Mouse (Mus musculus) CD4-positive, CD25-positive, alpha-beta regulatory T cell, adult 9 weeks (primary cell): ENCODE measurements around the gene Mettl25. TPM values are rescaled to one million over a fixed set of nuclear protein-coding genes. Genes with fewer than 3 reads are reported as not detected.

Source experiments
- polyA plus RNA-seq: library from polyadenylated mRNA; unstranded; fragments of 100-300 nt; shearing (Covaris generic); gene quantifications from one replicate; pipeline ENCODE4 v1.2.1, GENCODE M21; 2017

Mettl25 gene
- polyA plus RNA-seq, result 10.0 TPM

DNA sequence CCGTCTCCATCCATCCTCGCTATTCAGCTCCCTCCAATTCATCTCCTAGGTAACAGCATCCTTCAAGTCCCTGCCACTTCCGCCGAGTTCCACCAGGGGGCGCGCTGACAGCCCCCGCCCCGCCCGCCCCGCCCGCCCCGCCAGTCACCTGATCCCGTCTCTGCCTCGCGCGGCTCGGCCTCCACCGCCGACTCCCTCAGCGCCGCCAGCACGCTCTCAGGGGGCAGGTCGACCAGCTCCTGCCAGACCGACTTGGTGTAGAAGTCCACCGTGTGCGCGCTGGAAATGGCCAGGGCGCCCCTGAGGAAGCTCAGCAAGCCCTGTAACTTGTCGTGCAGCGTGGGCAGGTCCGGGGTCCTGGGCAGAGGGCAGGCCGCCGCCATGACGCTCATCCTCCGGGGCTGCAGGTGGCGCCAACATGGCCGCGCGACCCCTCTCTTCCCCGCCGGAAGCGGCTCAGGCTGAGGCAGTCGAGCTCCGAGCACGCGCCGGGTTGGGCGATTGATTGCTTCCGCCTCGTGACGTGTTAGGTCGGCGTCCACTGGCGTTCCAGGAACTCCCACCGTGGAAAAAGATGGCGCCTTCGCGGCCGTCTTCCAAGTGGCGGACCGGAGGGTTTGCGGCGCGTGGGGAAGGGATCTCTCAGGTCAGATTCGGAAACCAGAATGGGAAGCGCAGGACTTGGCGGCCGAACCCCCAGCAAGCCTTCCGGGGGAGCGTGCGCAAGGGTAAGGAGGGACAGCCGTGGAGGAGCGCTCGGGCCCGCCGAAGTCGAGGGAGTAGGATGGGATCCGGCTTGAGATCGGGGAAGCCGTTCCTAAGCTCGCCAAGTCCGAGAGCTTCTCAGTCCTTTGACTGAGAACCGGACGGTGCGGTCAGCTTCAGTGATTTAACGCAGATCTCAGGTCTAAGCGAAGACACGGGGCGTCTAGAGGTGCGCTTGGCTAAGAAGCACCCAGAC lies at the start of gene Mettl25, which contains the start of gene Ccdc59:
Mettl25 (minus strand) TSS at position 453 of the 961 bp plus-strand sequence.
Ccdc59 (plus strand) TSS at position 140 of the 961 bp plus-strand sequence.

Other genes starting within 250 kb of the Mettl25 start
- 69.8 TPM for gene Ccdc59, start 313 bp downstream of the Mettl25 start, polyA plus RNA-seq